Mouse (Mus musculus): ENCODE measurements around the gene Kti12. TPM values are rescaled to one million over a fixed set of nuclear protein-coding genes. Genes with fewer than 3 reads are reported as not detected.

The Kti12 gene
- polyA plus RNA-seq, 1 experiment from 2014 or later: 67.5 TPM

- peaks cover 25% of the 10 kb centered on the region for H3K4me1 ChIP-seq (ENCODE audit: insufficient read depth, low read length)
- H3K9ac ChIP-seq (replicated peaks; ENCODE audit: low read length): peak within 1 kb of the TSS; percentile 89
- 4% methylated on average over 20 of the region's 20 CpGs for WGBS
- peak within 1 kb of the TSS; percentile 94 for H3K27ac ChIP-seq (ENCODE audit: low read length)
- 0 out of 2 replicates have a peak, but pooled peaks cover 13% of the 10 kb centered on the region for H3K36me3 ChIP-seq (ENCODE audit: insufficient read depth, low read length)
- no peaks in the 10 kb centered on the region for H3K9me3 ChIP-seq (ENCODE audit: low read length)
- H3K4me2 ChIP-seq (replicated peaks; ENCODE audit: low read depth, low read length): peak within 1 kb of the TSS; percentile 88
- peak within 1 kb of the TSS; percentile 94 for H3K4me3 ChIP-seq (ENCODE audit: low read length)
- peak; percentile 50; the same call in 1 of the 2 replicates for ATAC-seq (ENCODE audit: low FRiP score, low TSS enrichment)
- no peaks in the 10 kb centered on the region for H3K27me3 ChIP-seq (ENCODE audit: insufficient read depth, low read length)
Observed at GRCm38 (mm10) chr4:108848505-108848848, 892 bp downstream of the Kti12 start, which contains the start of gene A730015C16Rik. Gene A730015C16Rik (minus strand): TSS chr4:108848619.

GRCm38 (mm10) chr4:108866806-108867205, 19.2 kb downstream of the Kti12 start:
- Histone ChIP-seq H3K36me3 (ENCODE audit: insufficient read depth, low read length) (peaks cover 8% of the 10 kb centered on the region; the same call in 1 of the 2 replicates), H3K9ac (replicated peaks; ENCODE audit: low read length) (no peak overlapping the region), H3K4me2 (replicated peaks; ENCODE audit: low read depth, low read length) (no peak overlapping the region), H3K9me3 (ENCODE audit: low read length) (no peaks in the 10 kb centered on the region), H3K27ac (ENCODE audit: low read length) (no peak overlapping the region), H3K4me3 (ENCODE audit: low read length) (no peak overlapping the region), H3K27me3 (ENCODE audit: insufficient read depth, low read length) (no peaks in the 10 kb centered on the region), H3K4me1 (ENCODE audit: insufficient read depth, low read length) (no peaks in the 10 kb centered on the region)
- 85% methylated on average over 7 of the region's 7 CpGs for WGBS
- ATAC-seq (ENCODE audit: low FRiP score, low TSS enrichment): no peak

- no peaks in the 10 kb centered on the region for H3K27me3 ChIP-seq (ENCODE audit: insufficient read depth, low read length)
- no peak overlapping the region for H3K9ac ChIP-seq (replicated peaks; ENCODE audit: low read length)
- H3K4me3 ChIP-seq (ENCODE audit: low read length): no peak overlapping the region
- H3K4me1 ChIP-seq (ENCODE audit: insufficient read depth, low read length): no peaks in the 10 kb centered on the region
- H3K36me3 ChIP-seq (ENCODE audit: insufficient read depth, low read length): no peaks in the 10 kb centered on the region
- no peak overlapping the region for H3K27ac ChIP-seq (ENCODE audit: low read length)
- no peak overlapping the region for H3K4me2 ChIP-seq (replicated peaks; ENCODE audit: low read depth, low read length)
- peak; percentile 85 for ATAC-seq (ENCODE audit: low FRiP score, low TSS enrichment)
- 33% methylated on average over 10 of the region's 10 CpGs for WGBS
- no peaks in the 10 kb centered on the region for H3K9me3 ChIP-seq (ENCODE audit: low read length)
Observed at GRCm38 (mm10) chr4:108869730-108870374, 22.3 kb downstream of the Kti12 start.

DNA sequence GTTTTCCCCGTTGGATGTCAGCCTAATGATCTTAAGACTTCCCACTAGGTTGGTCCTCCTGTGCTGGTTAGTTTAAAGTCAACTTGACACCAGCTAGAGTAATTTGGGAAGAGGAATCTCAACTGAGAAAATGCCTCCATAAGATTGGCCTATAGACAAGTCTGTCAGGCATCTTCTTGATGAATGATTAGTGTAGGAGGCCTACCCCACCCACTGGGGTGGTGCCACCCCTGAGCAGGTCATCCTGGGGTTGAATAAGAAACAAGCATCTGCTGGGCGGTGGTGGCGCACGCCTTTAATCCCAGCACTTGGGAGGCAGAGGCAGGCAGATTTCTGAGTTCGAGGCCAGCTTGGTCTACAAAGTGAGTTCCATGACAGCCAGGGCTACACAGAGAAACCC, 26.2 kb downstream of the Kti12 start:
- Histone ChIP-seq H3K4me2 (replicated peaks; ENCODE audit: low read depth, low read length) (no peak overlapping the region), H3K27ac (ENCODE audit: low read length) (no peak overlapping the region), H3K4me1 (ENCODE audit: insufficient read depth, low read length) (no peaks in the 10 kb centered on the region), H3K9me3 (ENCODE audit: low read length) (no peaks in the 10 kb centered on the region), H3K9ac (replicated peaks; ENCODE audit: low read length) (no peak overlapping the region), H3K4me3 (ENCODE audit: low read length) (no peak overlapping the region), H3K27me3 (ENCODE audit: insufficient read depth, low read length) (no peaks in the 10 kb centered on the region; the same call in 1 of the 2 replicates), H3K36me3 (ENCODE audit: insufficient read depth, low read length) (no peaks in the 10 kb centered on the region)
- WGBS: 84% methylated on average over 5 of the region's 5 CpGs
- no peak for ATAC-seq (ENCODE audit: low FRiP score, low TSS enrichment)

DNA sequence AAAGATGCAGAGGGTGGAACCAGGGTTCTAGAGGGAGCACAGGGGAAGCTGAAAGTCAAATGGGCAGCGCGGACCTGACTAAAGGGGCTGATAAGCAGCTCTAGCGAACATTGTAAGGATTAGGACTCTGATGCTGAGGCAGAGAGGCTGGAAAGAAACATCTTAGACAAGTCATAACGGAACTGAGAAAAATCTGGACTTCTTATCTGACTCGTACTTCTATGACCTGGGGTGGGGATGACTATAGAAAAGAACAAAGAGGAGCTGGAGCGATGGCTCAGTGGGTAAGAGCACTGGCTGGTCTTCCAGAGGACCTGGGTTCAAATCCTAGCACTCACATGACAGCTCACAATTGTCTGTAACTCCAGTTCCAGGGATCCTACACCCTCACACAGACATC, 30.3 kb downstream of the Kti12 start:
- H3K36me3 ChIP-seq (ENCODE audit: insufficient read depth, low read length): no peaks in the 10 kb centered on the region
- H3K9ac ChIP-seq (replicated peaks; ENCODE audit: low read length): no peak overlapping the region
- H3K27ac ChIP-seq (ENCODE audit: low read length): no peak overlapping the region
- H3K9me3 ChIP-seq (ENCODE audit: low read length): no peaks in the 10 kb centered on the region
- no peak overlapping the region for H3K4me3 ChIP-seq (ENCODE audit: low read length)
- ATAC-seq (ENCODE audit: low FRiP score, low TSS enrichment): no peak
- peaks cover 9% of the 10 kb centered on the region for H3K4me1 ChIP-seq (ENCODE audit: insufficient read depth, low read length)
- 79% methylated on average over 6 of the region's 6 CpGs for WGBS
- H3K27me3 ChIP-seq (ENCODE audit: insufficient read depth, low read length): no peaks in the 10 kb centered on the region; the same call in 1 of the 2 replicates
- no peak overlapping the region for H3K4me2 ChIP-seq (replicated peaks; ENCODE audit: low read depth, low read length)

DNA sequence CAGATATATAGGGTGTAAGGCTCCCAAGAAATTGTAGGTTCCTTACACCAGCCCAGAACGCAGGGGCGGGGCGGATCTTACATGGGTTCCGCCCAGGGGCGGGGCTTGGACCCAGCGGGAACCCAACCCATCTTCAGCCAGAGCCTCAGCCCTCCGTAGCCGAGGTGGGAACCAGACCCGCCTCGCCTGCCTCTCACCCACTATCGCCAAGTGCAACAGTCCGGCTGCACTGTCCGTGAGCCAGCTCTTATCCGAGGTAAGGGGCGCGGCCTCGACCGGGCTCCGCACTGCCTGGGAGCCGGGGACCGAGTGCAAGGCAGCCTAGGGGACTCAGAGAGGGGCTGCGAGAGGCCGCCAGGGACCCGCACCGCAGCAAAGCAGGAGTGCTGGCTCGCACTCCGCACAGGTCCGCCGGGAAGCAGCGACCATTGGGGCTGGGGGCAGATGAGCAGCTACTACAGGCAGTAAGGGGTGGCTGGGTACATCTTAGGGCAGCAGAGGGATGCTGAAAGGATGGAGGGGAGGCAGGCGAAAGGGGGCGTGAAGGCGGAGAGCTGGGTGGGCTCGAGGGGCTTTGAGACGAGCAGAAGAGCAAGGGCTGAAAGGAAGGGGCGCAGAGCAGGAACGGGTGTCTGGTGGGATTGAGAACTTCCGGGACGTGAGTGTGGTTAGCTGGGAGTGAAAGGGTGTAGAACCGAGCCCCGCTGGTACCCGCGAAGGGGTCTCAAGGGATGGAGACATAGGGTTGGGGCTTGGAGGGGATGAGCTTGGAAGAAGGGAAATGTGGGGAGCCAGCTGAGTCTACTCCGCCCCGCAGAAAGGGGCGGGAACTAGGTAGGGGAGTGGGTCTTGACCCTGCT, 31.6 kb downstream of the Kti12 start, which contains the start of gene Rab3b:
Gene Rab3b, plus strand, starts transcription at position 101 of the 860 bp plus-strand sequence.
- H3K36me3 ChIP-seq (ENCODE audit: insufficient read depth, low read length): no peaks in the 10 kb centered on the region
- H3K4me1 ChIP-seq (ENCODE audit: insufficient read depth, low read length): peaks cover 9% of the 10 kb centered on the region
- no peak within 1 kb of the TSS for H3K27ac ChIP-seq (ENCODE audit: low read length)
- no peaks in the 10 kb centered on the region for H3K9me3 ChIP-seq (ENCODE audit: low read length)
- H3K4me2 ChIP-seq (replicated peaks; ENCODE audit: low read depth, low read length): peak within 1 kb of the TSS; percentile 100
- no peaks in the 10 kb centered on the region; the same call in 1 of the 2 replicates for H3K27me3 ChIP-seq (ENCODE audit: insufficient read depth, low read length)
- WGBS: 1% methylated on average over 46 of the region's 46 CpGs
- peak within 1 kb of the TSS; percentile 66 for H3K9ac ChIP-seq (replicated peaks; ENCODE audit: low read length)
- peak within 1 kb of the TSS; percentile 64 for H3K4me3 ChIP-seq (ENCODE audit: low read length)
- peak; percentile 96 for ATAC-seq (ENCODE audit: low FRiP score, low TSS enrichment)

GRCm38 (mm10) chr4:108883815-108884214, 36.2 kb downstream of the Kti12 start:
- H3K4me3 ChIP-seq (ENCODE audit: low read length): no peak overlapping the region
- H3K36me3 ChIP-seq (ENCODE audit: insufficient read depth, low read length): no peaks in the 10 kb centered on the region
- ATAC-seq (ENCODE audit: low FRiP score, low TSS enrichment): no peak
- H3K27ac ChIP-seq (ENCODE audit: low read length): no peak overlapping the region
- H3K9ac ChIP-seq (replicated peaks; ENCODE audit: low read length): no peak overlapping the region
- WGBS: 70% methylated on average over 13 of the region's 13 CpGs
- peaks cover 9% of the 10 kb centered on the region for H3K4me1 ChIP-seq (ENCODE audit: insufficient read depth, low read length)
- H3K9me3 ChIP-seq (ENCODE audit: low read length): no peaks in the 10 kb centered on the region
- H3K4me2 ChIP-seq (replicated peaks; ENCODE audit: low read depth, low read length): no peak overlapping the region
- H3K27me3 ChIP-seq (ENCODE audit: insufficient read depth, low read length): no peaks in the 10 kb centered on the region

DNA sequence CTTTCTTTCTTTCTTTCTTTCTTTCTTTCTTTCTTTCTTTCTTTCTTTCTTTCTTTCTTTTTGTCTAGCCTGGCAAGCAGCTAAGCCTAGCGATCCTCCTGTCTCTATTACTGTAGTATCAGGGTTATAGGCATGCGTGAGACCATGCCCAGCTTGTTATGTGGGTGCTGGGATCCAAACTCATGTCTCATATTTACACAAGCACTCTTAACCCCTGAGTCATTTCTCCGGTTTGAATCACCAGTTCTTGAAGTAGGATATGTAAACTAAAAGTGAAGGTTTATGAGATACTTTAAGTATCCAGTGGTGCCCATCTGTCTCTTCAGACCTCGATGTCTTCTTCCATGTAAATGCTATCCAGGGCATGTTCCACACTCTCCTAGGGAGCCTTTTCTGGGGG, 39.9 kb downstream of the Kti12 start:
- WGBS: 84% methylated on average over 4 of the region's 4 CpGs
- no peak overlapping the region for H3K27ac ChIP-seq (ENCODE audit: low read length)
- no peak for ATAC-seq (ENCODE audit: low FRiP score, low TSS enrichment)
- H3K27me3 ChIP-seq (ENCODE audit: insufficient read depth, low read length): no peaks in the 10 kb centered on the region
- no peaks in the 10 kb centered on the region for H3K4me1 ChIP-seq (ENCODE audit: insufficient read depth, low read length)
- no peak overlapping the region for H3K9ac ChIP-seq (replicated peaks; ENCODE audit: low read length)
- H3K36me3 ChIP-seq (ENCODE audit: insufficient read depth, low read length): no peaks in the 10 kb centered on the region
- no peaks in the 10 kb centered on the region for H3K9me3 ChIP-seq (ENCODE audit: low read length)
- H3K4me2 ChIP-seq (replicated peaks; ENCODE audit: low read depth, low read length): no peak overlapping the region
- H3K4me3 ChIP-seq (ENCODE audit: low read length): no peak overlapping the region

DNA sequence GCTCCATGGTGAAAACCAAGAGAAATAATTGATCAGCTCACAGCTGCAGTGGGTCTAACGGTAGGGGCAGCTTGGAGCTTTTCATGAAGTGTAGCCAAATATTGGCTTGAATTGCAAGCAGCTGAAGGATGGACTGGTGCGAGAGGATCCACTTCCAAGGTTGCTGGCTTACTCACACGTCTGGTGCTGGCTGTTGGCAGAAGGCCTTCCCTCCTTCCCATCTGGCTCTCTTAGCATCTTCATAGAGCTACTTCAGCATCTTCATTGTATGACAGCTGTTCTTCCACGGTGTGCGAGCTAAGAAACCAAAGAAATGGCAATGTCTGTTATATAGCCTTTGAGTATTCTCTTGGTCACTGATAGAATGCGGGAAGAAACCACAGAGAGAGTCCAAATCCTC, 43.3 kb downstream of the Kti12 start:
- Histone ChIP-seq H3K27me3 (ENCODE audit: insufficient read depth, low read length) (no peaks in the 10 kb centered on the region), H3K36me3 (ENCODE audit: insufficient read depth, low read length) (no peaks in the 10 kb centered on the region), H3K9ac (replicated peaks; ENCODE audit: low read length) (no peak overlapping the region), H3K27ac (ENCODE audit: low read length) (no peak overlapping the region), H3K4me3 (ENCODE audit: low read length) (no peak overlapping the region), H3K4me2 (replicated peaks; ENCODE audit: low read depth, low read length) (no peak overlapping the region), H3K4me1 (ENCODE audit: insufficient read depth, low read length) (no peaks in the 10 kb centered on the region), H3K9me3 (ENCODE audit: low read length) (no peaks in the 10 kb centered on the region)
- no peak for ATAC-seq (ENCODE audit: low FRiP score, low TSS enrichment)
- 90% methylated on average over 6 of the region's 6 CpGs for WGBS
